In the genomic region with DNA sequence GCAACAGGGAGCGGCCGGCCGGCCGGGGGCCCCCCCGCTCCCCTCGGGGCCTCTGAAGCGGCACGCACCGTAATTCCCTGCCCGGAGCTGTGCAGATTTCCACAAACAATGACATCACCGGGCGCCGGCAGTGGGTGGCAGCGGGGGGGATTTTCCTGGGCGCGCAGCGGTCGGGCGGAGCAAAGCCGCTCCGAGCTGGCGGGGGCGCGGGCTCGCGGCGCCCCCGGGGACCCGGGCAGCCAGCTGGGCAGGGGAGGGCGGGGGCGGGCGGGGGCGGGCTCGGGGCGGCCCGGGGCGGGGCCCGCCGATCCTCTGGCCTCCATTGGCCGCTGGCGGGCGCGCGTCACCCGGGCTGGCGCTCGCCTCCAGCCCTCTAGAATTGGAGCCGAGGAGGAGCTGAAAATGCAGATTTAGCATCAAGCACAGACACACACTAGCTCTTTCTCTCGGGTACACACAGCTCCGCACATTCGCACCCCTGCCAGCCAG, we compare ENCODE assay signal across 10 mouse cellular contexts. TPM values are rescaled to one million over a fixed set of nuclear protein-coding genes. Genes with fewer than 3 reads are reported as not detected.
A peak's percentile ranks its signal among the peaks of the same experiment; 100 is the strongest.
DNase-seq lines count a peak whose midpoint lies in the region; ATAC-seq and TF ChIP-seq lines count a peak whose summit lies in the region.
"Had no signal": no experiment of that assay in that cellular context is flagged by ENCODE, and none has a peak within 500 bp of the region (broad histone marks: within the 10 kb centered on the region; RNA-seq: fewer than 3 reads in every experiment).

A gene (plus strand): TSS at position 399 of the 489 bp plus-strand sequence.

- peak within 1 kb of the TSS; percentile 67 for H3K4me2 ChIP-seq in kidney, postnatal 0 days (ENCODE audit: low read length)
- H3K4me2 ChIP-seq in intestine, embryonic 16.5 days (ENCODE audit: low read depth, low read length): peak within 1 kb of the TSS; percentile 85
- H3K4me2 ChIP-seq in liver, embryonic 11.5 days: peak within 1 kb of the TSS; percentile 68

- ATAC-seq in kidney, postnatal 0 days (replicated peaks; ENCODE audit: low FRiP score, low read depth): peak; percentile 79
- peak; percentile 97 for ATAC-seq in intestine, embryonic 16.5 days
- ATAC-seq in liver, embryonic 11.5 days (replicated peaks; ENCODE audit: low FRiP score): peak; percentile 57

- H3K27ac ChIP-seq in kidney, postnatal 0 days: no peak within 1 kb of the TSS
- no peak within 1 kb of the TSS for H3K27ac ChIP-seq in gastrocnemius, adult 2 months
- no peak within 1 kb of the TSS for H3K27ac ChIP-seq in intestine, embryonic 16.5 days (ENCODE audit: low read length)
- H3K27ac ChIP-seq in liver, embryonic 11.5 days (ENCODE audit: low read depth, low read length): no peak within 1 kb of the TSS
- H3K27ac ChIP-seq: macrophage had no signal

- no peaks in the 10 kb centered on the region; the same call in 1 of the 2 replicates for H3K9me3 ChIP-seq in kidney, postnatal 0 days (replicated peaks; ENCODE audit: low read length)
- no peaks in the 10 kb centered on the region for H3K9me3 ChIP-seq in intestine, embryonic 16.5 days (ENCODE audit: control insufficient read depth, low read length)
- no peaks in the 10 kb centered on the region for H3K9me3 ChIP-seq in liver, embryonic 11.5 days (ENCODE audit: control insufficient read depth, low read length)

- intact Hi-C loops in gastrocnemius, adult 2 months (cut with DNase I): no loop called here

- H3K4me1 ChIP-seq in kidney, postnatal 0 days (replicated peaks; ENCODE audit: insufficient read depth, low read length): 0 out of 2 replicates have a peak, but pooled peaks cover 6% of the 10 kb centered on the region
- peaks cover 7% of the 10 kb centered on the region; the same call in 1 of the 2 replicates for H3K4me1 ChIP-seq in intestine, embryonic 16.5 days (ENCODE audit: control insufficient read depth, insufficient read depth, low read length)
- H3K4me1 ChIP-seq in liver, embryonic 11.5 days (replicated peaks; ENCODE audit: control insufficient read depth, insufficient read depth, low read length): no peaks in the 10 kb centered on the region

- H3K27me3 ChIP-seq in kidney, postnatal 0 days (ENCODE audit: insufficient read depth, low read length): peaks cover 32% of the 10 kb centered on the region
- peaks cover 36% of the 10 kb centered on the region for H3K27me3 ChIP-seq in intestine, embryonic 16.5 days (replicated peaks; ENCODE audit: control insufficient read depth, insufficient read depth, low read length)
- peaks cover 40% of the 10 kb centered on the region for H3K27me3 ChIP-seq in liver, embryonic 11.5 days (replicated peaks; ENCODE audit: control insufficient read depth, insufficient read depth, low read length)

- H3K9ac ChIP-seq in kidney, postnatal 0 days (ENCODE audit: low read depth, low read length): no peak within 1 kb of the TSS
- H3K9ac ChIP-seq in intestine, embryonic 16.5 days (ENCODE audit: low read depth, low read length): peak within 1 kb of the TSS; percentile 33; the same call in 1 of the 2 replicates
- no peak within 1 kb of the TSS for H3K9ac ChIP-seq in liver, embryonic 11.5 days (ENCODE audit: low read depth, low read length)

- 0% methylated on average over 28 of the region's 51 CpGs for WGBS in kidney, postnatal 0 days
- WGBS in intestine, embryonic 16.5 days: 0% methylated on average over 42 of the region's 51 CpGs
- WGBS in liver, embryonic 11.5 days: under 1% methylated on average over 47 of the region's 51 CpGs

- TF ChIP-seq CTCF in kidney, postnatal 0 days (IDR thresholded peaks at IDR 0.05; ENCODE audit: low read depth): no peak
- TF ChIP-seq CTCF in gastrocnemius, adult 2 months (IDR thresholded peaks at IDR 0.05): no peak

- H3K36me3 ChIP-seq in kidney, postnatal 0 days (ENCODE audit: insufficient read depth, low read length): no peaks in the 10 kb centered on the region
- H3K36me3 ChIP-seq in intestine, embryonic 16.5 days (ENCODE audit: control insufficient read depth, insufficient read depth, low read length): no peaks in the 10 kb centered on the region
- no peaks in the 10 kb centered on the region for H3K36me3 ChIP-seq in liver, embryonic 11.5 days (ENCODE audit: control insufficient read depth, insufficient read depth, low read length)

- H3K4me3 ChIP-seq in kidney, postnatal 0 days (replicated peaks; ENCODE audit: low read depth, low read length): peak within 1 kb of the TSS; percentile 32
- peak within 1 kb of the TSS; percentile 67 for H3K4me3 ChIP-seq in gastrocnemius, adult 2 months
- peak within 1 kb of the TSS; percentile 49 for H3K4me3 ChIP-seq in intestine, embryonic 16.5 days (ENCODE audit: low read length)
- peak within 1 kb of the TSS; percentile 46 for H3K4me3 ChIP-seq in liver, embryonic 11.5 days (ENCODE audit: low read depth, low read length)

- DNase-seq in kidney, postnatal 0 days (ENCODE audit: low spot score): peak; percentile 6
- no peak for DNase-seq in kidney, adult 8-10 months
- peak; percentile 87 to 88 for DNase-seq in cerebellum, postnatal 36 days
- peak; percentile 57 for DNase-seq in gastrocnemius, adult 2 months
- DNase-seq in liver, embryonic 11.5 days (ENCODE audit: low spot score): peak; percentile 50
- DNase-seq in ovary, postnatal 36 days (ENCODE audit: low spot score): peak; percentile 46
- DNase-seq in c-Kit-positive CD71-positive TER-119-positive erythroid progenitor cells, embryonic 14.5 days (ENCODE audit: low spot score): no peak

RNA-seq across cellular contexts. Expression of the gene that starts here (rescaled TPM):
- 0.92 and 1.1 TPM in 2 replicates for polyA plus RNA-seq in kidney, postnatal 0 days (2015; fragmentation: Nextera tagmentation; extraction: Ambion mirVana)
- total RNA-seq in gastrocnemius, adult 2 months (2021): not detected
- polyA plus RNA-seq in intestine, embryonic 16.5 days (2015; fragmentation: Nextera tagmentation; extraction: Ambion mirVana): 1.4 TPM in 2 replicates
- polyA plus RNA-seq in liver, embryonic 11.5 days (2014; fragmentation: Nextera tagmentation; extraction: Ambion mirVana): 0.40 and 0.56 TPM in 2 replicates
- total RNA-seq: CH12.LX had no signal
- polyA plus RNA-seq: macrophage had no signal

Comparison
In these comparisons a context has a peak if more than half of its experiments do, and no peak if none do; other contexts are left out.
1. DNase-seq: peak in kidney, postnatal 0 days (single experiment), cerebellum, postnatal 36 days (2 of 2) and ovary, postnatal 36 days (single experiment); none in kidney, adult 8-10 months (0 of 2) and c-Kit-positive CD71-positive TER-119-positive erythroid progenitor cells, embryonic 14.5 days (single experiment).
2. Peak in DNase-seq and H3K4me3 ChIP-seq in gastrocnemius, adult 2 months; RNA of the gene not detected or under 1 TPM.
3. Peak in DNase-seq, ATAC-seq, H3K4me3 ChIP-seq and H3K4me2 ChIP-seq in liver, embryonic 11.5 days; RNA of the gene not detected or under 1 TPM.
4. Peak in every context shown above with its lines, with median percentiles within 50 percentile points of each other: ATAC-seq, H3K4me2 ChIP-seq and H3K4me3 ChIP-seq.